Mouse (Mus musculus): Measurements from ENCODE around the gene Prr5l.

Prr5l gene

GRCm38 (mm10) chr2:101881471-101882162 is 1.2 kb downstream of the Prr5l start:
- DNase-seq, result no peak

GRCm38 (mm10) chr2:101871179-101871578 is 11.6 kb downstream of the Prr5l start:
- no peak for DNase-seq

- DNase-seq, result no peak
Observed at GRCm38 (mm10) chr2:101868683-101869082, 14.1 kb downstream of the Prr5l start.

DNA sequence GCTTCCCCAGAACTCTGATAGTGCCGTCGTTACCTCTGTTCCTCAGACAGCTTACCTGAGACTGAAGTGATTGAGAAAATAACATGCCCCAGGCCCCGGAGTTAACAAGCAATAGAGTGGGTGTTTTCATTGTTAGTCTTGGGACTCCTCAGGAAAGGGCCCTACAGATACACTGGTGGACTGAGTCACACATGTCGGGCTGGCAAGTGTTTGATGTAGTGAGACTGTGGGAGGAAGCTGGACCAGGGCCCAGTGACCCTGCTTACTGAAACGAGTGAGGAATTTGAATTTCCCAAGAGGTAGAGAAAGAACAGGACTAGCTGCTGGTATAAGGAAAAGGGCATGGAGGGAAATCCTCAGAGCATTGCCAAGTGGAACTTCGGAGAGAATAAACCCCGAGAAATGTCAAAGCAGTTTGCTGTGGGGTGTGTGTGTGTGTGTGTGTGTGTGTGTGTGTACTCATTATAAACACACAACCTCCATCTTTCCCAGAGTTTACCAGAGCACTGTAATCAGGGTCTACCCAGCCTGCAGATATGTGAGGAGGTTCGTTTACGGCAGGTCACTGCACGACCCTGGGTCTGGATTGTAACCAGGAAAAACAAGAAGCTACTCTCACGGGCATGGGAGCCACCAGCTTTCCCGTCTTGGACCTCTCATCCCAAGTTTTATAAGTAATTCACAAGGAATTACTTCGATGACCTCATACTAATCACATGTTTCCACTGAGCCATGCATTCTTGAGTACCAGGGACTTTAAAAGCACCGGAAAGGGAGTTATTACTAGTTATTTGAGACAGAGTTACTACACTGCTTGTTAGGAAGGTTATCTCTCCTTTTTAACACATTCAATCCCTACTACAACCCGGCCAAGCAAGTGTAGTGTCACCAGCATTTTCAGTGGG is 20.4 kb downstream of the Prr5l start:
- DNase-seq, result no peak

DNA sequence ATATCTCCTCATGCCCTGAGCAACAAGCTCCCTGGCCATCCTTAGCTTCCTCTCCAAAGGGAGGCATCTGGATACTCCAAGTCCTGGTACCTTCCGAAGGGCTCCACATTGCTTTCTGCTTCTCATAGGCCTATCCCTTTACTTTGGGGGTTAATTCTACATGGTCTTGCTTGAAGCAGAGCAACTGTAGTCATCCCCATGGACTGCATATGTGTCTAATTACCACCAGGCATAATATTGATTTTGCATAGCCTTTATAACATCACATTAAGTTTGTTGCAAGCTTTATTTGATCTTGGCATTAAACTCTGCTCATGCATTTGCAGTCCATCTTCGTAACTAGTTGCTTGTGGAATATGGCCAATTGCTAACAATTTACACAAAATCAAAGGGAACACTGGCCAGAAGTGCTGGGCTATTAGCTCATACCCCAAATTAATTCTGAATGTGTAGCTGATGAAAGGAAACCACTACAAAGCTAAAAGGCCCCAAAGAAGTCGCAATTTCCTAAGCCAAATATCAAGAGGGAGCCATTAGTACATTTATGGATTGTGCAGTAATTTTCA is 21.8 kb downstream of the Prr5l start:
- no peak for DNase-seq

DNA sequence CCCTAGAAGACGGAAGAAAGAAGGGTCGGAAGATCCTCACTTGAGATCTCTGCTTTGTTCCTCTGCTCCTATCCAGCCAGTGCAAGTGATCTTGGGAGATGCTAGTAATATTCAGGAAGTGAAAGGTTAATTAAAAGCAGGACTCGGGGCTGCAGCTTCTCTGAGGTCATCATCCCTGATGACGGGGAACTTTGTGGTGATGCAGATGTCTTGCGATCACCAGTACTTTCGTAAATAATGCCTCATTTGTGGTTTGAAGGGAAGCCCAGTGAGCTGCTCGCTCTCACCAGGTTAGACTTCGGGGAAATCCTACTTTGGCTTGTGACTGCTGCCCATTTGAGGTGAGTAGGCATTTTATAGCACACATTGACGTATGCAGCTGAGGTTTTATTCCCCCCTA is 26.7 kb downstream of the Prr5l start:
- DNase-seq, result no peak

- no peak for DNase-seq
Observed at GRCm38 (mm10) chr2:101854792-101855191, 28.0 kb downstream of the Prr5l start.

GRCm38 (mm10) chr2:101842756-101843155 is 40.1 kb downstream of the Prr5l start:
- no peak for DNase-seq

DNA sequence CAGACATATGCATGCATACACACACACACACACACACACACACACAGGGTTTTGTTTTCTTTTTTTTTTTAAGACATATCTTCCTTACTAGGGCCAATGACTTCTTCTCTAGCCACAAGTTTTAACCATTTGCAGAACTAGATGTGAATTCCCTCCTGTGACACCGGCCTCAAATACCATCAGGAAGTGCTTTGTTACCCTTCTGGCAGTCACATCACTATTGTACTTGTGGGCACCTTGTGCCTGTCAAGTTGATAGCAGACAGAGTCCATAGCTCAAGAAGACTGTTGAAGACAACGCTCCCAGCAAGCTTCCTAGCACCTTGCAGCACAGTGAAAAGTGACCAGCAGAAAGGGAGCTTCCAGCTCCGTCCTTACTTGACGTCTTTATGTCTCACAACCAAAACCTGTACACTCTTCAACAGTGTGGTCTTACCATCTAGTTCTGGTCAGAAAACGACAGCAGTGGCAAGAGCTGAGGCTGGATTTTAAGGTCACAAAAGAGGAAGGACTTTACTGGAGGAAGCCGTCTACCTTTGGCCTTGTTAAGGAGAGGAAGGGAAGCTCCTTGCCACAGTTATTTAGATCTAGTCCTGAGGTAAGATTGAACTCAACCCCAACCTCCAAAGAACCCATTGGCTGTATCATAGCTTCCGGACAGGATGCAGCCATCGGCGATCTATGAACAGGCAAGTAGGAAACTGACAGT is 47.9 kb downstream of the Prr5l start:
- no peak for DNase-seq

GRCm38 (mm10) chr2:101832361-101832760 is 50.5 kb downstream of the Prr5l start:
- no peak for DNase-seq

DNA sequence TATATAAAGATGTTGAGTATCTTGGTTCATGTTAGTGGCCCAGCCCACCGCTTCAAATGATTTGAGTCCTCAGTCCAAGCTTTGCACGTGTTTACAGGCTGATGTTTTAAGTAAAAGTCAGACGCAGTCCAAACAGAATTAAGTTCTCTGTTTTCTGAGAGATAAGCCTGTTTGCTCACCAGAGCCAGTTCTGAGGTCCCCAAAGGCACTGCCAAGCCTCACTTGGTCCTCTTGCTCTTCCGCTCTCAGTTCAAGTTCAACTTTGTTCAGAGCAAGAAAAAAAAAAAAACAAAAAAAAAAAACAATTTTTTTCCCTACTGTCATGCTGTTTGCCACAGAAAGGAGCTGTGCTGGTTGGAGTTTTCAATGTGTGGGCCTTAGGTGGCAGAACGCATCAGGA is 51.0 kb downstream of the Prr5l start:
- DNase-seq, result no peak

DNA sequence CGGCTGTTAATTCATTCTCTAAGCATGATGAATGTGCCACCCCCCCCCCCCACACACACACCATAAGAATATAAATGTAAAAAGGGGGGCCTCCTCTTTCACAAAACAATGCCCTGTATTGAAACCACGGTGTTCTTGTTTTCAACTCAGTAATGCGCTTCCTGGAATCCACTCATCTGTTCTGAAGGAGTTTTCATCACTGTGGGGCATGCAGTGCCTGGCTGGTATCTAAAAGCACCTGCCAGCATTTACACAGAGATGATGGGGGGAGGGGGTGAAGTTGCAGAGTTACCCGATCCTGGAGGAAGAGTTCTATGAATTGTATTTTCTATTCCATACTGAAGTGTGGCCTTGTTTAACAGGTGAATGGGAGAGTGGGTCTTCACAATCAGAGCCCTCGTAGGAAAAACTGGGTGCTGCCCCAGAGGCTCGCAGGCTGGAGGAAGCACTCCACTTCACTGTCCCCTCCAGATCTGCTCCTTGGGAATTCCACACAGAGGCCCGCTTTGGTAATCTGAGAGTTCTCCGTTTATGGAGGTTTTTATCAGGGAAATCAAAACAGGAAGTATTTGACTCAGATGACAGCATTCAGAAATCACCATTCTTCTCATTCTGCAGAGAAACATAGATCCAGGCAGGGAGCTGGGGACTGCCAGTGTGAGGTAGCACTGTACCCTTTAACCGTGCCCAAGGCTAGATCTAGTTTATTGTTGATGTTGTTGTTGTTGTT is 52.5 kb downstream of the Prr5l start:
- DNase-seq, result no peak

- no peak for DNase-seq
Observed at GRCm38 (mm10) chr2:101829013-101829412, 53.8 kb downstream of the Prr5l start.

DNA sequence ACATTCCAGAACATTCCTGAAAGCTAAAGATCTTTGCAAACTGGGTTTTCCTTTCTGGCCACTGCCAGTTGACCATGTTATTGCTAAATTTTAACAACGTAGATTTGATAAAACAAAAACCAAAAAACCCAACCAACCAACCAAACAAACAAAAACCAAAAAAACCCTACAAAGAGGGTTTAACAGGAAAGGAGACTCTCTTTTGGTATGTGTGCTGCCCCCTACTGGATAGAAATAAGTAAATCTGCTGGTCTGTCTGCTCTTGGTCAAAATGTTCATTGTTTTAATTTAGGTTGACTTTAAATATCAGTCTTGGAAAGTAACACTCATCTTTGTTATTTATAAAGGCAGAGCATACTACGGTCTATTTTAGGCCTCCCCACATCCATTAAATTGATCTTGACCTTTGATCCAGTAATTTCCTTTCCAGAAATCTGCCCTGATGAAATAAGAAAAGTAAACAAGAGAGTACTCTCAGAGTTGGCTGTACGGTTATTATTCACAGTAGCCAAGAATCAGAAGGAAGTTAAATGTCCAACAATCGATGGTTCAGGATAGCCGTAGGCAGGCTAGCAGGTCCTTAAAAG is 54.7 kb downstream of the Prr5l start:
- no peak for DNase-seq

DNA sequence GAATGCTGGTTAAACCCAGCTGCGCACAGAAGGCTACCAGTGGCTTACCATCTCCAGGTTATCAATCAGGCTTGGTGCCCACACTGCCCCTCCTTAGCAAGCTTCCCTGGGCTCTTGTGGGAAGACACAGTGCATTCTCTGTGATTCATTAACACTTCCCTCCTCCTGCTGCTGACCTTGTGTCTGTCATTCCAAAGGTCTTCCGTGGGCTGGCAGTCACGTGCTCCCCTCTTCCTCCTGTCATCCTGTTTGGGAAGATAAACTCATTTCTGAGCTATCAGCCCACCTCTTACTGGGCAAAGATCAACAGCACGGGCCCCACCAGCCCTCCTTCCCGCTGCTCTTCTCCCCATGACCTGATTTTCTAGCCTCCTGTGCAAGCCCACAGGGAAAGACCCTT is 55.2 kb downstream of the Prr5l start:
- no peak for DNase-seq

DNA sequence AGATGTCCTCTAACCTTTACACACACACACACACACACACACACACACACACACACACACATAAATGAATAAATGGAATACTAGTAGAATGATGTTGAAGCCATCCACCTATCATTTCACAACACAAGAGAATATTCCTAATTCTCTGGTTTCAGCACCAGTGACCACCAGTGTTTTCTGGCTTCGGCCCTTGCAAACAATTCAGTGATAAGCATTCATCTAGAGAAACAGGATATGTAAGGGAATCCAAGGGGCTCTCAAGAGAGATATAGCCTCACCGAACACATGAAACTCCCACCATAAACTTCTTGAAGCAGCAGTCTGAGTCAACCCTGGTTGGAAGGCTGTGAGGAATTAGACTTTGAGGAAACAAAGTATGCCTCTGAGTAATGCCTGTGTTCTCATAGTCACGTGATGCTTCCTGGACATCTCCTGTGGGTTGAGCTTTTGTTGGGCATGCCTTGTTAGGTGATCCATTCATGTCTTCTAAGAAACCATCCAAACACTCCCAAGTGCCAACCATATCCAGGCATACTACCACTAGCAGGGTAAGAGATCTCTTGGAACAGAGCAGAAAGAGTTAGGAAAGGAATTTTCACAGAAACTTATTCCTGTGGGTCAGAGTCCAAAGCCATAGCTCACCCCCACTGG is 55.8 kb downstream of the Prr5l start:
- no peak for DNase-seq

DNA sequence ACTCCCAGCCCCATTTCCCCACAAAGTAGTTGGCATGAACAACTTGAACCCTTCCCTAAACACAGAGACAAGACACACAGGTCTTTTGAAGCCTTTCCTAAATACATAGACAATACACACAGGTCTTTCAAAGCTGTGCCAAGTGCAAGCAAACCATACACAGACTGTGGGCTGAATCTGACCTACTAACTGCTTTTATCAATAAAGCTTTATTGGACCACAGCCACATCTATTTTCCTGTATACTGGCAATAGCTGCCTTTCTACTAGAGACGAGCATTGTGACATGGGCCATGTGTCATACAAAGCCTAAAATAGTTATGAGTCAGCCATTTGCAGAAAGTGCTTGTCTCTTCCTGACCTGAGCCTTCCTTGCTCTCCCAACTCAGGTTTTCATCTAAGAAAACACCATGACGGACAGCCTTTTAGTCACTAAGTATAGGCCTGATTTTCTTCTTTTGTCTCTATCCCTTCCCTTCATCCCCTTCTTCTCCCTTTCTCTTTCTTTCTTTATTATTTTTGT is 56.6 kb downstream of the Prr5l start:
- DNase-seq, result no peak

- DNase-seq, result no peak
Observed at GRCm38 (mm10) chr2:101825226-101826120, 57.4 kb downstream of the Prr5l start.

DNA sequence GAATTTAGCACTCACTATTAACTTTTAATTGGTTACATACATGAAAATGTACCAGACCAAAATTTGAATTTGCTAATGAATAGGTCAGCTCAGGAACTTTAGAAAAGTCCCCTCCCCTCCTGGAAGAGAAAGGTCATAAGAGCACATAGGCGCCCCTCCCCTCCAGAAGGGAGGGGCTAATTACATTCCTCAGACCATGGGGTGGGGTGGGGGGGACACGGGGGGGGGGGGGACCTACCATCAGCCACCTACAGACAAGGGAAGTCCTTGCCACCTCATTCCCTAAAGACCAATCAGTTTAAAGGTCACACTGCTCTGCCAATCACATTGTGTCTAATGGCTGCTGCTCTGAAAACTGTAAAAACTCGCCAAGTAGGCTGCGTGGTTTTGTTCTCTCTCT is 59.0 kb downstream of the Prr5l start:
- DNase-seq, result no peak

GRCm38 (mm10) chr2:101822785-101823184 is 60.0 kb downstream of the Prr5l start:
- no peak for DNase-seq

Data from cerebellum, adult 9-11 months (tissue).